Mouse (Mus musculus) lung, postnatal 0 days (tissue): ENCODE results near the gene Prkg1.

Experiments used
- CTCF ChIP-seq: IDR thresholded peaks from 2 replicates; pipeline ENCODE4 v1.5.1; 2016; ENCODE audit warnings: antibody characterized with exemption, mild to moderate bottlenecking
- EP300 ChIP-seq: IDR thresholded peaks from 2 replicates; pipeline ENCODE4 v1.6.1; 2016; ENCODE audit warnings: antibody characterized with exemption, mild to moderate bottlenecking, control low read depth

DNA sequence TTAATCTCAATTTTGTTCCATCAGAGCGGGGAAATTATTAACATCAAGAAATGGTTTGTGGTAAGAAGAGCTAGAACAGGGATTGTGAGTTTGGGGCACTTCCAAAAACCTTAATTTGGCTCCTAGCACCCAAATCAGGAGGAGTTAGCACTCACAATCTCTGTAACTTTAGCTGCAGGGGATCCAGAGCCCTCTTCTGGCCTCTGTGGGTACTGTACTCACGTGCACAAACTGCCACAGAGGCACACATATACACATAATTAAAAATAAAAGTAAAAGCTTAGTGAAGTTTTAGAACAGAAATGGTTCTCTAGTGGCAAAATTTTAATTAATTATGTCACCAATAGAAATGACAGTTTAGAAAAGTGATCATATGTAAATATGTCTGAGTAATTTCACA, 614.9 kb downstream of the Prkg1 start:
- TF ChIP-seq EP300 (no peak), CTCF (no peak)
